21 mouse cellular contexts compared by ENCODE assay signal in the genomic region with DNA sequence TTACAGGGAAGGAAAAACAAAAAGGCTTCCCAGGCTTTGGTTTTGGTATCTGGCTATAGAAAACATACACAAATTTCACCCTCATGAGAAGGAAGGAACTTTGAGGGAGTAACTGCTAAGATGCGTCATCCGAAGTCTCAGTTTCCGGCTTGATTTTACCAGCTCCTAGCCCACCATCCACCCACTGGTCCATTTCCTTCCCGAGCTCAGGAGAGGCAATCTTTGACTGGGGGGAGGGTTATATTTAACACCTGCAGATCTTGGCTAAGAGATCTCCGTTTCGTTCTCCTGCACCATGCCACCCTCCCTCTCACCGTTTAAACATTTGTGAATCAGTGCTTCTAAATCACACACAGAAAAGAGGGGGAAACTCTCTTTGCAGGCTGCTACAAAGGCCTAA. TPM values are rescaled to one million over a fixed set of nuclear protein-coding genes. Genes with fewer than 3 reads are reported as not detected.
"Had no signal": no experiment of that assay in that cellular context is flagged by ENCODE, and none has a peak within 500 bp of the region (broad histone marks: within the 10 kb centered on the region; RNA-seq: fewer than 3 reads in every experiment).

No protein-coding gene starts in this region.

- H3K4me3 ChIP-seq: liver, embryonic 13.5 days had no signal

- ATAC-seq: intestine, postnatal 0 days had no signal

- H3K4me2 ChIP-seq: liver, embryonic 13.5 days; midbrain, embryonic 11.5 days had no signal

- H3K36me3 ChIP-seq: liver, embryonic 13.5 days had no signal

- H3K9ac ChIP-seq: liver, embryonic 13.5 days had no signal

- H3K4me1 ChIP-seq: liver, embryonic 13.5 days had no signal

- H3K9me3 ChIP-seq: liver, embryonic 13.5 days had no signal

- H3K27ac ChIP-seq: kidney, postnatal 0 days; liver, embryonic 13.5 days had no signal

- H3K27me3 ChIP-seq: liver, embryonic 13.5 days had no signal

- DNase-seq: kidney, adult 2 months; kidney, postnatal 25 days; layer of hippocampus, postnatal 36 days; liver, embryonic 13.5 days; lung, adult 2 months; lung, postnatal 14 days; lung, postnatal 4 days; midbrain, embryonic 14.5 days; thymus, adult 2 months; thymus, postnatal 14 days; thymus, postnatal 4 days had no signal

RNA-seq across cellular contexts. Expression of a gene that starts 32.1 kb away (rescaled TPM):
- total RNA-seq: liver, adult 2 months; megakaryocyte progenitor cell, adult 5-6 weeks; megakaryocyte-erythroid progenitor cell, adult 5-6 weeks had no signal
- polyA plus RNA-seq: liver, adult 2 months; liver, embryonic 16.5 days; small intestine, adult 2 months; spleen, adult 2 months; stomach, embryonic 16.5 days had no signal
